Mouse (Mus musculus): ENCODE results near the gene Zfp174.

Zfp174 gene

GRCm38 (mm10) chr16:3884201-3885064, 37.4 kb downstream of the Zfp174 start, which contains the start of the genes Zfp597 and Gm20695:
Zfp597 (minus strand) TSS chr16:3884561.
Gm20695 (plus strand) TSS chr16:3884648.
- DNase-seq (ENCODE audit: low spot score), result peak; percentile 91

GRCm38 (mm10) chr16:3885065-3885670, 38.1 kb downstream of the Zfp174 start:
- no peak for DNase-seq (ENCODE audit: low spot score)

- DNase-seq (ENCODE audit: low spot score), result no peak
Measured at GRCm38 (mm10) chr16:3891621-3892295, 44.7 kb downstream of the Zfp174 start.

- no peak for DNase-seq (ENCODE audit: low spot score)
Measured at GRCm38 (mm10) chr16:3893739-3894138, 46.7 kb downstream of the Zfp174 start.

- peak; percentile 69 for DNase-seq (ENCODE audit: low spot score)
Measured at GRCm38 (mm10) chr16:3895173-3895792, 48.2 kb downstream of the Zfp174 start.

GRCm38 (mm10) chr16:3896046-3896445, 49.0 kb downstream of the Zfp174 start:
- DNase-seq (ENCODE audit: low spot score), result no peak

- DNase-seq (ENCODE audit: low spot score), result no peak
Measured at GRCm38 (mm10) chr16:3896553-3896952, 49.5 kb downstream of the Zfp174 start.

- no peak for DNase-seq (ENCODE audit: low spot score)
Measured at GRCm38 (mm10) chr16:3907471-3907870, 60.4 kb downstream of the Zfp174 start.

Data from T-cell, adult 2 months (primary cell).